Mouse (Mus musculus) urinary bladder, postnatal 25 days (tissue): ENCODE data around the gene Esp36.
"Not testable (repeated sequence)": the region's sequence is repeated elsewhere in the genome, so short reads cannot be mapped to it uniquely, and the experiment has no call there.

Experiments
- DNase-seq: peaks from one replicate; pipeline ENCODE4 v3.0.0; 2022; ENCODE audit warnings: low spot score

Gene Esp36

GRCm38 (mm10) chr17:38420085-38420484 lies at the start of gene Esp36:
TSS of gene Esp36 (minus strand) at chr17:38420185.
- DNase-seq: no peak

DNA sequence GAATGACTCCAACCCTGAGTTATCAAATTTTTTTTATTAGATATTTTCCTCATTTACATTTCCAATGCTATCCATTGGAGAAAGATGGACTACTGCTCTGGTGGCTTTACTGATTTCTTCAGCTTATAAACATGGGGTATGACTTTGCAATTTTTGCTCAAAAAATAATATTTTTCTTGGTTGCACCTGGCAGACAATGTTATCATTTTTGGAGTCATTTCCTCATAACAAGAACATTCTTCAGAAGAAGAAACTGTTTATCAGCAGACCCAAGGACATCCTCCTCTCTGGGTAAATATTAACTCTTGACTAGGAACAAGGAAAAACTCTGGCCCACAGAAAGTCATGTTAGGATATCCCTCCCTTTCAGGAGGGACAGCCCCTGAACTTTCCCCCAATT lies 36.2 kb upstream of the Esp36 start:
- DNase-seq: not testable (repeated sequence)

DNA sequence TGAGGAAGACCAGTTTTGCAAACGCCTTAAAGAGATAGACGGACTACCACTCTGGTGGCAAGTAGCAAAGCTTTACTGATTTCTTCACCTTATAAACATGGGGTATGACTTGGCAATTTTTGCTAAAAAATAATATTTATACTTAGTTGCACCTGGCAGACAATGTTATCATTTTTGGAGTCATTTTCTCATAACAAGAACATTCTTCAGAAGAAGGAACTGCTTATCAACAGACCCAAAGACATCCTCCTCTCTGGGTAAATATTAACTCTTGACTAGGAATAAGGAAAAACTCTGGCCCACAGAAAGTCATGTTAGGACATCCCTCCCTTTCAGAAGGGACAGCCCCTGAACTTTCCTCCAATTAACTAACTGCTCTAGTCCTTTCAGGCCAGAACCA lies 30.7 kb upstream of the Esp36 start:
- DNase-seq: no peak

- DNase-seq: no peak
Observed at GRCm38 (mm10) chr17:38406135-38406534, 13.8 kb downstream of the Esp36 start.

- DNase-seq: no peak
Observed at GRCm38 (mm10) chr17:38391821-38392220, 28.2 kb downstream of the Esp36 start.
